Mouse (Mus musculus) neural tube, embryonic 13.5 days (tissue): ENCODE data around the gene Irgq. TPM values are rescaled to one million over a fixed set of nuclear protein-coding genes. Genes with fewer than 3 reads are reported as not detected.
"Not testable (repeated sequence)": the region's sequence is repeated elsewhere in the genome, so short reads cannot be mapped to it uniquely, and the experiment has no call there.

Source experiments
- ATAC-seq: fragments of 200-750 bp; cut with Nextera tagmentation; 2 replicates; pipeline ENCODE4 v1.8.0; 2017; ENCODE audit warnings: low read depth, mild to moderate bottlenecking, moderate TSS enrichment, moderate library complexity
- H3K27ac ChIP-seq: fragments of 300-500 bp; sonication (generic); replicated peaks from 2 replicates; pipeline ENCODE4 v1.5.1; 2015; ENCODE audit warnings: moderate library complexity, mild to moderate bottlenecking, inconsistent platforms
- H3K27me3 ChIP-seq: fragments of 300-500 bp; sonication (generic); 2 replicates; pipeline ENCODE4 v1.6.1; 2015; ENCODE audit warnings: mild to moderate bottlenecking, inconsistent platforms
- H3K36me3 ChIP-seq: fragments of 300-500 bp; sonication (generic); 2 replicates; pipeline ENCODE4 v1.6.1; 2015; ENCODE audit warnings: mild to moderate bottlenecking, inconsistent platforms
- H3K4me1 ChIP-seq: fragments of 300-500 bp; sonication (generic); replicated peaks from 2 replicates; pipeline ENCODE4 v1.6.1; 2015; ENCODE audit warnings: inconsistent platforms
- H3K4me2 ChIP-seq: fragments of 300-500 bp; sonication (generic); 2 replicates; pipeline ENCODE4 v1.6.1; 2015; ENCODE audit warnings: inconsistent platforms, mild to moderate bottlenecking, moderate library complexity
- H3K4me3 ChIP-seq: fragments of 300-500 bp; sonication (generic); 2 replicates; pipeline ENCODE4 v1.5.1; 2015; ENCODE audit warnings: mild to moderate bottlenecking, inconsistent platforms
- H3K9ac ChIP-seq: fragments of 300-500 bp; sonication (generic); 2 replicates; pipeline ENCODE4 v1.6.1; 2015; ENCODE audit warnings: moderate library complexity, mild to moderate bottlenecking, inconsistent platforms
- H3K9me3 ChIP-seq: fragments of 300-500 bp; sonication (generic); 2 replicates; pipeline ENCODE4 v1.6.1; 2016; ENCODE audit warnings: inconsistent platforms
- WGBS: fragments of 180-500 bp; shearing (Covaris S2); methylation state at CpG from one replicate; pipeline ENCODE4 v1.1.7; 2015; 5-methylcytosine and 5-hydroxymethylcytosine counted together
- polyA plus RNA-seq: library from polyadenylated mRNA; unstranded; fragments of >200 nt; fragmentation: Nextera tagmentation; extraction: Ambion mirVana; gene quantifications from 2 replicates; pipeline ENCODE4 v1.2.1, GENCODE M21; 2015

Irgq gene
- polyA plus RNA-seq, 1 experiment from 2014 or later = 20.9 TPM

DNA sequence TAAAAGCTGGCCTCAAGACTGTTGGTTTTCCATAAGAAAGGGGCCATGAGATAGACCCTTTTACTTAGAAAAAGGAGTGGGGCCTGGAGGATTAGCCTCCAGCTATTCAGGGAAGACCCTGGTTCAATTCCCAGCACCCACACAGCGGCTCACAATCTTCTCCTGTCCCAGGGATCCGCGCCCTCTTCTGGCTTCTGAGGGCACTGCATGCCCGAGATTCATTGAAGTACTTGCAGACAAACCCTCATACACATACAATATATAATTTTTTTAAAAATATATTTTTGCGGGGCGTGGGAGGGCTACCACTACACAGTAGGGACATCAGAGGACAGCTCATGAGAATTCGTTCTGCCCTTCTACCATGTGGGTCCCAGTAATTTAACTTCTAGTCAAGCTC is 29.6 kb upstream of the Irgq start:
- H3K4me1 ChIP-seq = peaks cover 35% of the 10 kb centered on the region
- H3K9ac ChIP-seq = no peak overlapping the region
- peaks cover 57% of the 10 kb centered on the region for H3K36me3 ChIP-seq
- no peak overlapping the region for H3K4me2 ChIP-seq
- WGBS = 35% methylated on average over 7 of the region's 7 CpGs
- H3K9me3 ChIP-seq = no peaks in the 10 kb centered on the region
- H3K27me3 ChIP-seq = peaks cover 10% of the 10 kb centered on the region; the same call in 1 of the 2 replicates
- no peak for ATAC-seq
- no peak overlapping the region for H3K4me3 ChIP-seq
- H3K27ac ChIP-seq = no peak overlapping the region

DNA sequence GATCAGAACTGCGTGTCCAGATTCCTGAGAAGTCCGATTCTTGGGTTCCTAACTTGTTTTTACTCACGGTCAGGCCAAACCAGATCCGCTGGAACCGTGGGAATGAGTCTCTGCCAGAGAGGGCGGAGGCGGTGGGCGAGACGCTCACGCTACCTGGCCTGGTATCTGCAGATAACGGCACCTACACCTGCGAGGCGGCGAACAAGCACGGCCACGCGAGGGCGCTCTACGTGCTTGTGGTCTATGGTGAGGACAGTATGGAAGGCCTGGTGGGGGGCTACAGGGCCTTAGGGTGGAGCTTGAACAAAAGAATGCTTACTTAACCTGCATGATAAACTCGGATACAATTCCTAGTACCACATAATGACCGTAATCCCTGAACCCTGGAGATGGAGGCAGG is 29.0 kb upstream of the Irgq start:
- Histone ChIP-seq H3K27me3 (peaks cover 10% of the 10 kb centered on the region; the same call in 1 of the 2 replicates), H3K27ac (no peak overlapping the region), H3K4me1 (peaks cover 40% of the 10 kb centered on the region), H3K4me2 (no peak overlapping the region), H3K4me3 (no peak overlapping the region), H3K9ac (no peak overlapping the region), H3K9me3 (no peaks in the 10 kb centered on the region), H3K36me3 (peaks cover 57% of the 10 kb centered on the region)
- ATAC-seq = no peak
- 59% methylated on average over 21 of the region's 21 CpGs for WGBS

DNA sequence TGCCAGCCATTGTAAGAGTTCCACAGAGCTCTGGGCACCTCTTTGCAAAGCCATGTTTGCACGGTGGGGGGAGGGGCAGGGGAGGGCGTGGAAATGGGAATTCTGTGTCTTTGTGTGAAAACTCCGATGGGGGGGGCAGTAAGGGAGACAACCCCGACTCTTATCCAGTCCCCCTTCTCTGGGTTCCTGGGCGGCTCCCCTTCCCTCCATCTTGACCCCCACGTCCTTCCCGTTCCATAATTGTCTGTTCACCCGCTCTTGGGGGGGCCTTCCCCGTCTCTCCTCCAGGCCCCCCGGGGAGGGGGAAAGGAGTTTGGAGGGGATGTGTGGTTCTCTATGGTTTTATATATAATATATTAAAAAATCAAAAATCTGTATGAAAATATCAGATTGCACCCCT is 26.5 kb upstream of the Irgq start:
- ATAC-seq = no peak
- Histone ChIP-seq H3K4me1 (peaks cover 51% of the 10 kb centered on the region), H3K4me3 (no peak overlapping the region), H3K9me3 (no peaks in the 10 kb centered on the region), H3K36me3 (peaks cover 47% of the 10 kb centered on the region), H3K9ac (peak overlapping the region; percentile 54), H3K4me2 (no peak overlapping the region), H3K27me3 (0 out of 2 replicates have a peak, but pooled peaks cover 1% of the 10 kb centered on the region), H3K27ac (0 out of 2 replicates have a peak overlapping the region, but pooled peaks have one; percentile 7)
- 21% methylated on average over 10 of the region's 10 CpGs for WGBS

DNA sequence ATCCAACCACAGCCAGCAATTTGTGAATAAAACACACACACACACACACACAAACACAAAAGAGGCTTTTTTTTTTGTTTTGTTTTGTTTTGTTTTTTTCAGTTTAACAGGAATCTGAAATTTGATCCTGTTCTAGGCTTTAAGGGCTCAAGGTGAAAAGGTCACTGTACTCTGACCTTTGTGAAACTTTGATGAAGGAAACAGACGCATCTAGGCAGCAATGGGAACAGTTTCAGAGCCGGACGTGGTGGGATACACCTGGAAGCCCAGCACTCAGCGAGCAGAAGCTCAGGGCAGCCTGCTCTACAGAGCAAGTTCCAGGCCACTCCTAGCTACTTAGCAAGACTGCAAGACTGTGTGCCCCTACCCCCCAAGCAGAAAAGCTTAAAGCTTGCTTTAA is 25.6 kb upstream of the Irgq start:
- no peak for ATAC-seq
- H3K4me2 ChIP-seq = peak overlapping the region; percentile 81
- H3K27ac ChIP-seq = peak overlapping the region; percentile 100
- peaks cover 56% of the 10 kb centered on the region for H3K4me1 ChIP-seq
- no peaks in the 10 kb centered on the region for H3K9me3 ChIP-seq
- 0 out of 2 replicates have a peak overlapping the region, but pooled peaks have one; percentile 96 for H3K9ac ChIP-seq
- peaks cover 38% of the 10 kb centered on the region for H3K36me3 ChIP-seq
- no peaks in the 10 kb centered on the region for H3K27me3 ChIP-seq
- H3K4me3 ChIP-seq = no peak overlapping the region
- 17% methylated on average over 4 of the region's 4 CpGs for WGBS

DNA sequence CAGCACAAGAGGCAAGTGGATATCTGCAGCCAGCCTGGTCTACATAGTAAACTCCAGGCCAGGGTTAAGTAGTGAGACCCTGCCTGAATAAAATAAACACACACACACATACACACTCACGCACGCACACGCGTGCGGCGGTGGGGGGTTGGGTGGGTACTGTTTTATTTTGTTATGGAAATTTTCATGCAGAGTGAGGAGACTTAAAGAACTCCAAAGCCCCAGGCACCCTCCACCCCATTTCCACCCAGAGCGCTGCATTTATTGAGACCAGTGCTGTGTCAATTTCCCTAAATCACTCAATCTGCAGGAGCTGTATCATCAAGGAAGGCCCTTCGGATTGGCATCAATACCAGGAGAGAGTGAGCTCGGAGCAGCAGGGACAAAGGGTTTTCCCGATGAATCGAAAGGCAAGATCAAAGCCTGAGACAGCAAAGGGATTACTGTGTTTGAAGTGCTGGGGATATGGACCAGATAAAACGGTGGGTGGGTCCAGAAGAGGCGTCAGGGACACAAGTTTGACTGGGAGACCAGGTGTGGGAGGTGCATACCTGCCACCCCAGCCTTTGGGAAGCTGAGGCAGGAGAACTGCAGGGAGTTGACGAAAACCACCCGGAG is 24.9 kb upstream of the Irgq start:
- H3K9ac ChIP-seq = peak overlapping the region; percentile 96
- H3K4me1 ChIP-seq = peaks cover 59% of the 10 kb centered on the region
- peak overlapping the region; percentile 100 for H3K27ac ChIP-seq
- peaks cover 34% of the 10 kb centered on the region for H3K36me3 ChIP-seq
- H3K9me3 ChIP-seq = no peaks in the 10 kb centered on the region
- H3K4me3 ChIP-seq = peak overlapping the region; percentile 67
- peak overlapping the region; percentile 81 for H3K4me2 ChIP-seq
- H3K27me3 ChIP-seq = no peaks in the 10 kb centered on the region
- ATAC-seq = no peak
- 10% methylated on average over 15 of the region's 15 CpGs for WGBS

DNA sequence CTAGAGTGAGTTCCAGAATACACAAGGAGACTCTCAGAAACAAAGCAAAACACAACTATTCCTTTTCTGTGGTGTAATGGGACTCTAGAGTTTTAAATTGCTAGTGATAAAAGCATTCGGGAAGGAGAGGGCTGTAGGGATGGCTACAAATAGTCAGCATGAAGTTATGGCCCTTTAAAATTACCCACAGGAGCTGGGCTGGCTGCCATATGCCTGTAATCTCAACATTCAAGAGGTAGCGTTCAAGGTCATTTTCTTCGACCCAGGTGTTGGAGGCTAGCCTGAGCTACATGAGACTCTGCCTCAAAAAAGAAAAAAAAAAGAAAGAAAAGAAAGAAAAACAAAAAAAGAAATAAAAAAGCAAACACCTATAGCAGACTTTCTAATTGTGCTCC is 24.4 kb upstream of the Irgq start:
- no peak for ATAC-seq
- peaks cover 64% of the 10 kb centered on the region for H3K4me1 ChIP-seq

DNA sequence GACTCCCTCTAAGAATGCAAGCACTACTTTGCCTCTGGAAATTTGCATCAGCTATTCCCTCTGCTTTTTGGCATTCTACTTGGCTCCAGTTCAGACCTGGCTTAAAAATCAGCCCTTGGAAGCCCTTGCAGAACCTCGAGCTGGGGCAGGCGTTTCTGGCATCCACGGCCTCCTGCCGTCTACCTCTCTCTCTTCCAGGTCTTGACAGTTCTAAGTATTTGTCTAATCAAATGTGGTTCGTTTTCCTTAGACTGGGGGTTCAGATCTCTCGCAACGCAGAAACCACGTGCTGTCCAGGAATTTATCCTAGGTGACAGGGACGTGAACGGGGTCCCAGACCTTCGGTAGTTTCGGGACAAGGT is 24.0 kb upstream of the Irgq start:
- Histone ChIP-seq H3K4me3 (peak overlapping the region; percentile 67), H3K4me1 (peaks cover 65% of the 10 kb centered on the region), H3K9me3 (no peaks in the 10 kb centered on the region), H3K27me3 (no peaks in the 10 kb centered on the region), H3K36me3 (peaks cover 34% of the 10 kb centered on the region), H3K4me2 (peak overlapping the region; percentile 81), H3K9ac (peak overlapping the region; percentile 96), H3K27ac (peak overlapping the region; percentile 100)
- ATAC-seq = no peak
- WGBS = 1% methylated on average over 12 of the region's 12 CpGs

More for the DNA sequence above, 24.4 kb upstream of the Irgq start:
- 1% methylated on average over 3 of the region's 3 CpGs for WGBS
- H3K36me3 ChIP-seq = peaks cover 34% of the 10 kb centered on the region
- no peaks in the 10 kb centered on the region for H3K27me3 ChIP-seq
- H3K9me3 ChIP-seq = no peaks in the 10 kb centered on the region
- H3K27ac ChIP-seq = peak overlapping the region; percentile 100
- H3K9ac ChIP-seq = peak overlapping the region; percentile 96
- peak overlapping the region; percentile 67 for H3K4me3 ChIP-seq
- peak overlapping the region; percentile 81 for H3K4me2 ChIP-seq

DNA sequence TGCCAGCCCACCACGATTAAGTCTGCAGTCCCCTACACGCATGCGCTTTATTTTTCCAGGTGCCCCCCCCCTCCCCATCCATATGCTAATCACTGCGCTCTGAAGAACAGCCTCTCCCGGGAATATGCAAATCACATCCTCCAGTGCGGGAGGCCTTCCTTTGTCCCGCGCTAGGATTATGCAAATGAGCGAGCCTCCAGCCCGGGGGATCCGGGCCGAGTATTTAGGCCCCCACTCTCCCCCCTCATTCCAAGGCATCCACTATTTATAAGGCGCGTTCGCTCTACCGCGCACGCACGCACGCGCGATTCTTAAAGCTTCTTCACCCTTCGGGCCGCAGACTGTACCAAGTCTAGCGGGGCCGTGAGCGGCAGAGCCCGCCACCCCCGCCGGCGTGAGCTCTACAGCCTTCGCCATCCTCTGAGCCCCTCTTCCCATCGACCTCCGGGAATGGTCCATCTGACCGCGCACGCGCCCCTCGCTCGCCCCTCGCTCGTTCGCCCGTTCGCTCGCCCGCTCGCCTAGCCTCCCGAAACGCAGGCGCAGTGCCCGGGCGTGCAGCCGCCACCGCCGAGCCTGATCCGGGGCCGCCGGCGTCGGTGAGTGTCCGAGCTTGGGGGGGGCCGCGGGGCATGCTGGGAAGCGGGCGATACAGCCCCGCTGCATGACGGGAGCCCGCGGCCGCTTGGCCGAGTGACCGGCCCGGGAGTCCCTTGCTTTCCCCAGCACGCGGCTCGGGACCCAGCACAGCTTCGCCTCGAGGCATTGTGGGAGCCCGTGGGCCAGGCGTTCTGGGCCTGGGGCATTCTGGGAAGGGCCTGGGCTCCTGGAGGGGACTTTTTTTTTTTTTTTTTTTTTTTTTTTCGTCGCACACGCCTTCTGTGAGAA is 23.4 kb upstream of the Irgq start, which contains the start of gene Zfp428:
Gene Zfp428 (plus strand): TSS at position 169 of the 888 bp plus-strand sequence.
- H3K4me1 ChIP-seq = peaks cover 69% of the 10 kb centered on the region

DNA sequence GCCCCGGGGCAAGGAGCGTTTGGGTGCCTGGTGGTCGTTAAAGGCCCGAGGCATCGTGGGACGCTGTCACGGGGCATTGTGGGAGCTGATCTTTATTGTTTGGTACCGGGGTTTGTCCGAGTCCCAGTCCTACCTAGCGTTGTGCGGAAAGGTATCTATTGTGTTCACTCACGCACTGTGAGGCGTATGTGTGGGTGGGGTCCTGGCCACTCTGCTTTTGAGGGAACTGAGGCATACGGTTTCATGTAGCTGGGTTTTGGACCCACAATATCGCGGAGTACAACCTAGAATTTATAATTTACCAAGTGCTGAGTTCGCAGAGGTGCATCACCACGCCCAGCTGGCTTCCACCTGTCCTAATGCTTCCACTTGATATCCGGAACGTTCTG is 22.8 kb upstream of the Irgq start:
- ATAC-seq = peak; percentile 37
- peaks cover 33% of the 10 kb centered on the region for H3K36me3 ChIP-seq
- peak overlapping the region; percentile 81 for H3K4me2 ChIP-seq
- no peaks in the 10 kb centered on the region for H3K9me3 ChIP-seq
- H3K27me3 ChIP-seq = no peaks in the 10 kb centered on the region
- WGBS = under 1% methylated on average over 20 of the region's 20 CpGs
- peaks cover 69% of the 10 kb centered on the region for H3K4me1 ChIP-seq
- peak overlapping the region; percentile 96 for H3K9ac ChIP-seq
- peak overlapping the region; percentile 100 for H3K27ac ChIP-seq
- H3K4me3 ChIP-seq = peak overlapping the region; percentile 67

More for the DNA sequence above, 23.4 kb upstream of the Irgq start, which contains the start of gene Zfp428:
- under 1% methylated on average over 83 of the region's 84 CpGs for WGBS
- peak; percentile 93 for ATAC-seq
- H3K27me3 ChIP-seq = no peaks in the 10 kb centered on the region
- peak within 1 kb of the TSS; percentile 100 for H3K27ac ChIP-seq
- H3K4me3 ChIP-seq = peak within 1 kb of the TSS; percentile 67
- H3K9me3 ChIP-seq = no peaks in the 10 kb centered on the region
- peaks cover 34% of the 10 kb centered on the region for H3K36me3 ChIP-seq
- H3K4me2 ChIP-seq = peak within 1 kb of the TSS; percentile 81
- H3K9ac ChIP-seq = peak within 1 kb of the TSS; percentile 96

DNA sequence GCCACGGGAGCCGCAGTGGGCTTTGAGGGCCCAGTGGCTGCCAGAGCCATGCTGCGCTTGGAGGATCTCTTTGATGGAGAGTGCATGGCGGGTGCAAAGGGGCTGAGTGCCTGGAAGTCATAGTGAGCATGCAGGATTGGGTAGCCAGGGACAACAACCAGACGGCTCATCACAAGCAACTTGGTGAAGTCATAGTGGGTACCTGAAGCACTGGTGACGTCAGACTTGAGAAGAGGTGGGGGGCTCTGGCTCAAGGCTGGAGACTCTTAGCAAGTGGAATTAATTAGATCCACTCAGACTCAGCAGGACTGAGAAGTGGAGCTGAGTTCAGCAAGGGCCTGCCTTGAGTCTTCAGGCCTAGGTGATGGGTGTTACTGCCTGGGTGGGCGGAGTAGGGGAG is 18.1 kb upstream of the Irgq start, which contains the start of gene AC161166.1:
Gene AC161166.1 (minus strand): TSS at position 101 of the 400 bp plus-strand sequence.
- Histone ChIP-seq H3K4me2 (no peak within 1 kb of the TSS), H3K27me3 (no peaks in the 10 kb centered on the region), H3K9me3 (no peaks in the 10 kb centered on the region), H3K36me3 (peaks cover 63% of the 10 kb centered on the region), H3K9ac (0 out of 2 replicates have a peak within 1 kb of the TSS, but pooled peaks have one; percentile 17), H3K4me3 (no peak within 1 kb of the TSS), H3K4me1 (peaks cover 40% of the 10 kb centered on the region), H3K27ac (no peak within 1 kb of the TSS)
- 91% methylated on average over 7 of the region's 7 CpGs for WGBS
- no peak for ATAC-seq

DNA sequence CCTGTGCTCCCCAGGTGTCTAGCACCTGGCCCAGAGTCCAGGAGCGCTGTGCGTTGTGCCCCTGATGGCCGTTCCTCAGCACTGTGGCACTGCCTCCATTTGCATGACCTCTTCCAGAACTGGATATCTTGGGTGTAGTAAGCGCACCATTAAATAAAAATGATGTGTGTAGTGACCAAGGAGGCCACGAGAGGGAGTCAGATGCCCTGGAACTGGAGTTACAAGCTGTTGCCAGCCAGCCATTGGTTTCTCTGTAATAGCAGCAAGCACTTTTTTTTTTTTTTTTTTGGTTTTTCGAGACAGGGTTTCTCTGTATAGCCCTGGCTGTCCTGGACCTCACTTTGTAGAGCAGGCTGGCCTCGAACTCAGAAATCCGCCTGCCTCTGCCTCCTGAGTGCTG is 14.2 kb upstream of the Irgq start:
- not testable (repeated sequence) for H3K4me2 ChIP-seq, H3K27me3 ChIP-seq, H3K9me3 ChIP-seq, H3K27ac ChIP-seq, H3K9ac ChIP-seq, ATAC-seq, H3K4me3 ChIP-seq
- 61% methylated on average over 8 of the region's 8 CpGs for WGBS
- Histone ChIP-seq H3K4me1 (peaks cover 13% of the 10 kb centered on the region), H3K36me3 (peaks cover 67% of the 10 kb centered on the region)

DNA sequence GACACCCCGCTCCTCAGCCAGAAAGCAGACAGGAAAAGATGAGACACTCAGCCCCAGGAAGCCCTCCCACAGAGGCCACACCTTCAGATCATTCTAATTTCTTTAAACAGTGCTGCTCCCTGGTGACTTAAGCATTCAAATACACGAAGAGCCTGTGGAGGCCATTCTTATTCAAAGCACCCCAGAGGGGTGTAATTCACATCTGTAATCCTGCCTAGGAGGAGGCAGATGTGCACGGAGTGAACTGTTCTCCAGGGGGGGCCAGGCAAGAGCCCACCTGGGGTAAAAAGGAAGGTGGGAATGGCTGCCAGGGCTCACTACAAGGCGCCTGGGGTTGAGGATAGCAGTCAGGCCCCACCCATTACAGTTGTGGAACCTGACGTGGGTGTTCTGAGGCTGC is 13.4 kb upstream of the Irgq start:
- Histone ChIP-seq H3K36me3 (peaks cover 59% of the 10 kb centered on the region), H3K27me3 (no peaks in the 10 kb centered on the region), H3K27ac (peak overlapping the region; percentile 33), H3K9ac (no peak overlapping the region), H3K4me1 (peaks cover 8% of the 10 kb centered on the region), H3K4me2 (no peak overlapping the region), H3K9me3 (no peaks in the 10 kb centered on the region), H3K4me3 (no peak overlapping the region)
- ATAC-seq = 0 out of 2 replicates have a peak, but pooled peaks have one; percentile 13
- WGBS = 23% methylated on average over 5 of the region's 5 CpGs
